Mouse (Mus musculus): ENCODE measurements around the gene Spin1.

- no peak for TF ChIP-seq POLR2A (IDR thresholded peaks at IDR 0.05; ENCODE audit: insufficient read depth, low read depth, low read length)
- no peak for TF ChIP-seq CTCF (IDR thresholded peaks at IDR 0.05)
Observed at GRCm38 (mm10) chr13:51085941-51086340, 14.7 kb upstream of the Spin1 start.
